In genomic region chr6:35405044-35405443, GRCm38 (mm10) we compare ENCODE assay signal across 11 mouse cellular contexts.
DNase-seq lines count a peak whose midpoint lies in the region.
"Had no signal": no experiment of that assay in that cellular context is flagged by ENCODE, and none has a peak within 500 bp of the region (broad histone marks: within the 10 kb centered on the region; RNA-seq: fewer than 3 reads in every experiment).

No protein-coding gene starts in this region.

- intact Hi-C loops in left cerebral cortex, postnatal 36 days (cut with DNase I), result no loop called here

- DNase-seq in heart, adult 11 months, result peak; percentile 63
- no peak for DNase-seq in heart, adult 9 months (ENCODE audit: low spot score in 2 of 2)
- peak; percentile 22 for DNase-seq in right cerebral cortex, postnatal 25 days
- DNase-seq in right cerebral cortex, adult 2 months (ENCODE audit: low spot score in 2 of 2), result no peak
- peak; percentile 8 to 31 for DNase-seq in layer of hippocampus, adult 18-20 months (ENCODE audit: low spot score in 2 of 2)
- peak; percentile 24 to 49 for DNase-seq in left cerebral cortex, postnatal 36 days (ENCODE audit: low spot score in 2 of 2)
- DNase-seq in urinary bladder, adult 2 months (ENCODE audit: low spot score), result no peak
- DNase-seq: gastrocnemius, postnatal 14 days; heart, postnatal 14 days; midbrain, embryonic 14.5 days; thymus, postnatal 14 days had no signal

Comparison
In these comparisons a context has a peak if more than half of its experiments do, and no peak if none do; other contexts are left out.
1. DNase-seq: peak in heart, adult 11 months (single experiment), right cerebral cortex, postnatal 25 days (single experiment), layer of hippocampus, adult 18-20 months (2 of 2) and left cerebral cortex, postnatal 36 days (2 of 2); none in heart, adult 9 months (0 of 2), right cerebral cortex, adult 2 months (0 of 2) and urinary bladder, adult 2 months (single experiment).